Mouse (Mus musculus) B cell, adult 62 days (primary cell): ENCODE data around the gene Traf3ip2. TPM values are rescaled to one million over a fixed set of nuclear protein-coding genes. Genes with fewer than 3 reads are reported as not detected.

Experiments used
- total RNA-seq: library from RNA; stranded (reverse); gene quantifications from 4 replicates; pipeline ENCODE4 v1.2.4, GENCODE M21; 2023

Gene Traf3ip2
- 99.9 to 131 TPM (median 104 TPM) in 4 replicates for total RNA-seq

DNA sequence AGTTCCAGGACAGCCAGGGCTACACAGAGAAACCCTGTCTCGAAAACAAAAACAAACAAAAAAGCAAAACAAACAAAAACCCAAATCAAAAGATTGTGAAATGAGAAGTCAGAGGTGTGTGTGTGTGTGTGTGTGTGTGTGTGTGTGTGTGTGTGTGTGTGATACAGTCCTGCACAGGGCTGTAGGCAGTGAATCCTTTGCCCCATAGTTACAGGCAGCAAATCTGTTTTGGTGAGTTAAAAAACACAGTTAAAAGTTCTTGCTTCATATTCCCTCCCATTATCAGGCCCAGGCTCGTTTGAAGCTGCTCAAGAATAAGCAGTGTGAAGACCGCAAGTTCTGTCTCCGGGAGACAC lies at the start of gene Traf3ip2:
Gene Traf3ip2, plus strand, starts transcription at position 302 of the 356 bp plus-strand sequence.

Other genes starting within 250 kb of the Traf3ip2 start
- gene Fyn, start 244.1 kb upstream of the Traf3ip2 start, total RNA-seq: 53.8 to 63.9 TPM (median 54.8 TPM) in 4 replicates
- 39.0 to 53.3 TPM (median 45.0 TPM) in 4 replicates for gene Rev3l, start 119.2 kb downstream of the Traf3ip2 start, total RNA-seq